12 mouse cellular contexts compared by ENCODE assay signal in the genomic region with DNA sequence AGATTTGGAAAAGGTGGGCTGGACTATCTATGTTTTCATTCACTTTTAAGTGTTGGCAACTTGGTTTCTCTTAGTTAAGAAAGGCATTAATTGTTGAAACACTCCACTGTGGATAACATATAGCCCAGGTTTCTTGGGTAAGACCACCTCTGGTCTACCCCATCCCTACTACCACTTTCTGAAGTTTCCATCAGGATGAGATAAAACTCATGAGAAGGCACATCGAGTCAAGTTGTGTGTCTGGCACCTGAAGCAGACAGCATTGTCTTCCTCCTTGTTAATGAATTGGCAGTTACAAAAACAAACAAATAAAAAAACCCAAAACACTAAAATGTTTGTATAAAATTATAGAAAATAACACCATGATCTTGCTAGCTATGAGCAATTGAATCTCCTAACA. TPM values are rescaled to one million over a fixed set of nuclear protein-coding genes. Genes with fewer than 3 reads are reported as not detected.
"Had no signal": no experiment of that assay in that cellular context is flagged by ENCODE, and none has a peak within 500 bp of the region (broad histone marks: within the 10 kb centered on the region; RNA-seq: fewer than 3 reads in every experiment).

No protein-coding gene starts in this region.

RNA-seq across cellular contexts. Expression of gene Gm9732, which starts 0.9 kb away (rescaled TPM):
- total RNA-seq: neutrophil, adult 5-6 weeks had no signal
- polyA plus RNA-seq: neural tube, embryonic 15.5 days; small intestine, adult 2 months; spleen, adult 2 months; stomach, embryonic 14.5 days; stomach, embryonic 15.5 days; stomach, embryonic 16.5 days; stomach, postnatal 0 days; thymus, adult 2 months; thymus, postnatal 0 days; urinary bladder, adult 2 months had no signal

RNA-seq across cellular contexts. Expression of gene Gm8126, which starts 17.3 kb away (rescaled TPM):
- total RNA-seq: neutrophil, adult 5-6 weeks had no signal
- polyA plus RNA-seq: neural tube, embryonic 14.5 days; neural tube, embryonic 15.5 days; small intestine, adult 2 months; spleen, adult 2 months; stomach, embryonic 14.5 days; stomach, embryonic 15.5 days; stomach, embryonic 16.5 days; stomach, postnatal 0 days; urinary bladder, adult 2 months had no signal

RNA-seq across cellular contexts. Expression of gene Gm8127, which starts 17.9 kb away (rescaled TPM):
- total RNA-seq: neutrophil, adult 5-6 weeks had no signal
- polyA plus RNA-seq: neural tube, embryonic 14.5 days; neural tube, embryonic 15.5 days; small intestine, adult 2 months; spleen, adult 2 months; stomach, embryonic 14.5 days; stomach, embryonic 15.5 days; stomach, embryonic 16.5 days; stomach, postnatal 0 days; thymus, adult 2 months; thymus, postnatal 0 days; urinary bladder, adult 2 months had no signal

RNA-seq across cellular contexts. Expression of gene Gm8122, which starts 40.6 kb away (rescaled TPM):
- total RNA-seq: neutrophil, adult 5-6 weeks had no signal
- polyA plus RNA-seq: neural tube, embryonic 14.5 days; neural tube, embryonic 15.5 days; small intestine, adult 2 months; spleen, adult 2 months; stomach, embryonic 14.5 days; stomach, embryonic 15.5 days; stomach, embryonic 16.5 days; stomach, postnatal 0 days; thymus, adult 2 months; thymus, postnatal 0 days; urinary bladder, adult 2 months had no signal
